Mouse (Mus musculus) heart, postnatal 0 days (tissue): ENCODE measurements around the gene Rsph14. TPM values are rescaled to one million over a fixed set of nuclear protein-coding genes. Genes with fewer than 3 reads are reported as not detected.

Experiments used
- ATAC-seq: fragments of 200-750 bp; cut with Nextera tagmentation; 2 replicates; pipeline ENCODE4 v1.8.0; 2017; ENCODE audit warnings: low read depth, moderate number of reproducible peaks, moderate library complexity; ENCODE audit not compliant: insufficient read depth
- DNase-seq: peaks from one replicate; pipeline ENCODE4 v3.0.0-alpha.2; 2016; ENCODE audit warnings: low spot score
- H3K27ac ChIP-seq: fragments of 300-500 bp; sonication (generic); 2 replicates; pipeline ENCODE4 v1.5.1; 2014; ENCODE audit warnings: low read depth, mild to moderate bottlenecking
- H3K27me3 ChIP-seq: fragments of 300-500 bp; sonication (generic); 2 replicates; pipeline ENCODE4 v1.6.1; 2014; ENCODE audit warnings: low read length, mixed read lengths; ENCODE audit not compliant: control insufficient read depth, insufficient read depth
- H3K36me3 ChIP-seq: fragments of 300-500 bp; sonication (generic); replicated peaks from 2 replicates; pipeline ENCODE4 v1.6.1; 2014; ENCODE audit warnings: low read length, mixed read lengths; ENCODE audit not compliant: control insufficient read depth, insufficient read depth
- H3K4me1 ChIP-seq: fragments of 300-500 bp; sonication (generic); 2 replicates; pipeline ENCODE4 v1.6.1; 2014; ENCODE audit warnings: antibody characterized with exemption; ENCODE audit not compliant: control insufficient read depth, insufficient read depth
- H3K4me2 ChIP-seq: fragments of 300-500 bp; sonication (generic); 2 replicates; pipeline ENCODE4 v1.6.1; 2014; ENCODE audit warnings: low read depth, mild to moderate bottlenecking, low read length, moderate library complexity
- H3K4me3 ChIP-seq: fragments of 300-500 bp; sonication (generic); 2 replicates; pipeline ENCODE4 v1.5.1; 2014; ENCODE audit warnings: low read depth, low read length
- H3K9ac ChIP-seq: fragments of 300-500 bp; sonication (generic); replicated peaks from 2 replicates; pipeline ENCODE4 v1.6.1; 2014; ENCODE audit warnings: low read depth, low read length, mixed read lengths
- H3K9me3 ChIP-seq: fragments of 300-500 bp; sonication (generic); replicated peaks from 2 replicates; pipeline ENCODE4 v1.6.1; 2016; ENCODE audit warnings: low read length; ENCODE audit not compliant: control insufficient read depth
- CTCF ChIP-seq: IDR thresholded peaks from 2 replicates; pipeline ENCODE4 v1.5.1; 2016; ENCODE audit warnings: antibody characterized with exemption, control low read depth, low read depth
- EP300 ChIP-seq: IDR thresholded peaks from 2 replicates; pipeline ENCODE4 v1.6.1; 2016; ENCODE audit warnings: antibody characterized with exemption, low read depth
- WGBS: fragments of 180-500 bp; shearing (Covaris S2); extraction: QIAGEN DNeasy Blood & Tissue Kit; methylation state at CpG from one replicate; pipeline ENCODE4 v1.1.7; 2014; 5-methylcytosine and 5-hydroxymethylcytosine counted together
- polyA plus RNA-seq: library from polyadenylated mRNA; unstranded; fragments of >200 nt; fragmentation: Nextera tagmentation; extraction: Ambion mirVana; gene quantifications from 2 replicates; pipeline ENCODE4 v1.2.1, GENCODE M21; 2015
- total RNA-seq: library from RNA; depleted of rRNA; stranded (reverse); fragments of >200 nt; gene quantifications from 2 replicates; pipeline ENCODE4 v1.2.3, GENCODE M21; 2014; ENCODE audit warnings: low replicate concordance

The Rsph14 gene
- total and polyA plus RNA-seq, 2 experiments from 2014 or later: not detected

DNA sequence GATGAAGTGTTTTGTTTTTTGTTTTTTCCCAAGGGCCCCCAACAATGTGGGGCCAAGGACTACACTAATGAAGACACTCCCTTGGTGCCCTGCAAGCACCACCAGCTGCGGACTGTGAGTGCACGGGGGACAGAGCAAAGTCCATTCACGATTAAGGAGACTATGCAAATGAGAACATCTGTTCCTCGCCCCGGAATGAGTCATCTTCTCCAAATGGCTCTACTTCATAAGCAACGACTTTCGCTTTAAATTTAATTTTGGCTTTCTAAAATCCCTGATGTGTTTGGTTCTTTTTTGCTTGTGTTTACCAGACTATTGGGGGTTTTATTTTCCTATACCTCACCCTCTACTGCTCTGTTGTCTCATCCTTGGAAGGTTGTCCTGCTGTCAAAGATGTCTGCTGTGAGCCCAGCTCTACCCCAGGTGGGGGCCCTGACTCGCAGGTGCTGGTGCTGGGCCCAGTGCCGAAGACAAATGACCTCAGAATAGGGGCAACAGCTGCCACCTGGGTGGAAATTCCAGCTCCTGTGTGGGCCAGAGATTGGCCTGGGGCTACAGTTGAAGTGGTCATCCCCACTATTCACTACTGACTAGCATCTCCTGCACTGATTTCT, 79.4 kb downstream of the Rsph14 start:
- Histone ChIP-seq H3K36me3 (no peaks in the 10 kb centered on the region), H3K27ac (no peak overlapping the region), H3K4me3 (no peak overlapping the region), H3K9ac (no peak overlapping the region), H3K9me3 (no peaks in the 10 kb centered on the region), H3K4me1 (no peaks in the 10 kb centered on the region), H3K27me3 (peaks cover 18% of the 10 kb centered on the region; the same call in 1 of the 2 replicates), H3K4me2 (no peak overlapping the region)
- ATAC-seq (no peak), DNase-seq (no peak)
- TF ChIP-seq CTCF: no peak
- no peak for TF ChIP-seq EP300
- 49% methylated on average over 9 of the region's 9 CpGs for WGBS

DNA sequence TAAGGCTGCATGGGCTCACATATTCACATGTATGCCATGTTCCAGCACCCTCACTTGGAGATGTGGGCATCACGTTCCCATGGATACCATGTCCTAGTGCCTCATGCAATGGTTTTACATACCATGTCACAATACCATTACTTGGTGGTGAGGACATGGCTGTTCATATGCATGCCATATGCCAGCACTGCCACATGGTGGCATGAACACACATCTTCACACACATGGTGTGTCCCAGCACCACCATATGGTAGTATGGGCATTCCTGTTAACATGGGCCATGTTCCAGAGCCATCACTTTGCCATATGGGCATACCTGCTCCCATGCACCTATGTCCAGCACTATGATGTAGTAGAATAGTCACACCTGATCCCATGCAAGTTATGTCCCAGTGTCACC, 91.6 kb downstream of the Rsph14 start:
- no peaks in the 10 kb centered on the region for H3K27me3 ChIP-seq
- H3K27ac ChIP-seq: no peak overlapping the region
- TF ChIP-seq CTCF (no peak), EP300 (no peak)
- H3K4me2 ChIP-seq: no peak overlapping the region
- no peaks in the 10 kb centered on the region for H3K36me3 ChIP-seq
- DNase-seq: no peak
- WGBS: 97% methylated on average over 1 of the region's 1 CpGs
- no peaks in the 10 kb centered on the region for H3K9me3 ChIP-seq
- H3K9ac ChIP-seq: no peak overlapping the region
- H3K4me3 ChIP-seq: no peak overlapping the region
- no peak for ATAC-seq
- H3K4me1 ChIP-seq: no peaks in the 10 kb centered on the region

GRCm38 (mm10) chr10:74939300-74939699, 93.1 kb downstream of the Rsph14 start:
- no peak overlapping the region for H3K4me3 ChIP-seq
- no peak overlapping the region for H3K27ac ChIP-seq
- no peaks in the 10 kb centered on the region for H3K4me1 ChIP-seq
- TF ChIP-seq EP300 (no peak), CTCF (peak; percentile 42)
- no peak overlapping the region for H3K4me2 ChIP-seq
- H3K36me3 ChIP-seq: no peaks in the 10 kb centered on the region
- WGBS: 49% methylated on average over 3 of the region's 3 CpGs
- no peaks in the 10 kb centered on the region for H3K9me3 ChIP-seq
- ATAC-seq: no peak
- no peaks in the 10 kb centered on the region for H3K27me3 ChIP-seq
- DNase-seq: no peak
- H3K9ac ChIP-seq: no peak overlapping the region

DNA sequence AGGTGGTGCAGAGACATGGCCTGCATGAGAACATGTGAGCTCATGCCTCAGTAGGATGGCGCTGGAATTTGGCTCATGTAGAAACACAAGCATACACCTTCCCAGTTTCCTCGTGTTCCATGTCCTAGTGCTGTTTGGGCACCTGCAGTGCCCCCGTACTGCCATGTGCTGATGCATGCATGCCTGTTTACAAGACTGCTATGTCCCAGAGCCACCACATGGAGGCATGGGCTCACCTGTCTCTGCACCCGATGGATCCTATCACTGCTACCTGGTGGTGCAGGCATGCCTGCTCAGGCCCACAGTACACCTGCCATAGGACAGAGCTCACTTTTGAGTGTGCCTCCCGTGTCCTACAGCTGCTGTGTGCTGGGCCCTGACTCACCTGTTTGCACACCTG, 94.0 kb downstream of the Rsph14 start:
- Histone ChIP-seq H3K9me3 (no peaks in the 10 kb centered on the region), H3K27ac (no peak overlapping the region), H3K27me3 (no peaks in the 10 kb centered on the region), H3K4me2 (no peak overlapping the region), H3K9ac (no peak overlapping the region), H3K4me1 (no peaks in the 10 kb centered on the region), H3K36me3 (no peaks in the 10 kb centered on the region), H3K4me3 (no peak overlapping the region)
- 55% methylated on average over 5 of the region's 5 CpGs for WGBS
- ATAC-seq (no peak), DNase-seq (no peak)
- no peak for TF ChIP-seq CTCF
- no peak for TF ChIP-seq EP300

GRCm38 (mm10) chr10:74937003-74937790, 95.2 kb downstream of the Rsph14 start:
- no peak overlapping the region for H3K27ac ChIP-seq
- no peaks in the 10 kb centered on the region for H3K4me1 ChIP-seq
- no peak overlapping the region for H3K9ac ChIP-seq
- H3K27me3 ChIP-seq: no peaks in the 10 kb centered on the region
- 67% methylated on average over 10 of the region's 10 CpGs for WGBS
- H3K36me3 ChIP-seq: no peaks in the 10 kb centered on the region
- no peak overlapping the region for H3K4me2 ChIP-seq
- TF ChIP-seq CTCF (peak; percentile 73), EP300 (no peak)
- H3K9me3 ChIP-seq: no peaks in the 10 kb centered on the region
- DNase-seq: peak; percentile 16
- no peak overlapping the region for H3K4me3 ChIP-seq
- peak; percentile 22; the same call in 1 of the 2 replicates for ATAC-seq

GRCm38 (mm10) chr10:74935016-74935415, 97.4 kb downstream of the Rsph14 start:
- no peak overlapping the region for H3K4me2 ChIP-seq
- no peak overlapping the region for H3K27ac ChIP-seq
- TF ChIP-seq CTCF (peak; percentile 35), EP300 (no peak)
- H3K9ac ChIP-seq: no peak overlapping the region
- ATAC-seq (no peak), DNase-seq (no peak)
- H3K4me3 ChIP-seq: no peak overlapping the region
- H3K27me3 ChIP-seq: no peaks in the 10 kb centered on the region
- 24% methylated on average over 6 of the region's 6 CpGs for WGBS
- no peaks in the 10 kb centered on the region for H3K9me3 ChIP-seq
- no peaks in the 10 kb centered on the region for H3K4me1 ChIP-seq
- H3K36me3 ChIP-seq: no peaks in the 10 kb centered on the region
